Mouse (Mus musculus): ENCODE measurements around the gene Cyp26b1. TPM values are rescaled to one million over a fixed set of nuclear protein-coding genes. Genes with fewer than 3 reads are reported as not detected.

The Cyp26b1 gene
- 2.4 TPM for polyA plus RNA-seq (2012; fragmentation: generic; extraction: Trizol)

DNA sequence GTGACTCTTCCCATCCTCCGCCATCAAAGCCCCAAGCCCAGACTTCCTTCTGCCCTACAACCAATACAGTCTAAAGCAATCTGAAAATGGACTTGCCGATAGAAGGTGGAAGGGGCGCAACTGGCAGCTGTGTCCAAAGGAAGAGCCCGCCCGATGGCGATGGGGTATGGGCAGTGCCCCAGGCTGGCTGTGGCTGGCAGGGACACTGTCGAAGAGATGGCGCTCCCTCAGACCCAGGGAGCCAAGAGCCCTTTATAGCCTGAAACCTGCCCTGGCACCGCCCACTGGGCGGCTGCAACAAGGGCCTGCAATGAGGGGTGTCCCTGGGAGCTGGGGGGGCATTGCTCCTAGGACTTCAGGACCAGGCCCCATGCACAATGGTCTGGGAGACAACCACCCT, at the start of gene Cyp26b1:
TSS of gene Cyp26b1 (minus strand) at position 216 of the 400 bp plus-strand sequence.
- H3K36me3 ChIP-seq (ENCODE audit: control insufficient read depth, insufficient read depth): no peaks in the 10 kb centered on the region
- H3K27me3 ChIP-seq (ENCODE audit: control insufficient read depth, insufficient read depth, insufficient read length): peaks cover 27% of the 10 kb centered on the region
- no peaks in the 10 kb centered on the region for H3K79me2 ChIP-seq (ENCODE audit: control insufficient read depth, insufficient read depth)
- TF ChIP-seq MYOD1 (IDR thresholded peaks at IDR 0.05; ENCODE audit: control insufficient read depth in 1 of 3, insufficient read length in 2 of 3, low read depth in 2 of 3) (no peak), USF1 (IDR thresholded peaks at IDR 0.05; ENCODE audit: low read depth) (no peak), E2F4 (IDR thresholded peaks at IDR 0.05; ENCODE audit: insufficient read depth) (no peak), CEBPB (IDR thresholded peaks at IDR 0.05; ENCODE audit: insufficient read depth, poor library complexity, severe bottlenecking) (no peak), POLR2AphosphoS2 (IDR thresholded peaks at IDR 0.05; ENCODE audit: insufficient read length, low read depth) (no peak), TCF3 (IDR thresholded peaks at IDR 0.05; ENCODE audit: insufficient read length, low read depth) (no peak), REST (IDR thresholded peaks at IDR 0.05; ENCODE audit: insufficient read depth, insufficient read length) (no peak), MYOG (IDR thresholded peaks at IDR 0.05; ENCODE audit: control insufficient read depth in 1 of 3, insufficient read depth in 1 of 3, insufficient read length in 2 of 3, low read depth in 2 of 3) (no peak)
- no peak within 1 kb of the TSS for H3K4me3 ChIP-seq
- no peak within 1 kb of the TSS for H3K4me2 ChIP-seq (ENCODE audit: low read depth)
- no peak within 1 kb of the TSS for H3ac ChIP-seq (ENCODE audit: control insufficient read depth, insufficient read length)

DNA sequence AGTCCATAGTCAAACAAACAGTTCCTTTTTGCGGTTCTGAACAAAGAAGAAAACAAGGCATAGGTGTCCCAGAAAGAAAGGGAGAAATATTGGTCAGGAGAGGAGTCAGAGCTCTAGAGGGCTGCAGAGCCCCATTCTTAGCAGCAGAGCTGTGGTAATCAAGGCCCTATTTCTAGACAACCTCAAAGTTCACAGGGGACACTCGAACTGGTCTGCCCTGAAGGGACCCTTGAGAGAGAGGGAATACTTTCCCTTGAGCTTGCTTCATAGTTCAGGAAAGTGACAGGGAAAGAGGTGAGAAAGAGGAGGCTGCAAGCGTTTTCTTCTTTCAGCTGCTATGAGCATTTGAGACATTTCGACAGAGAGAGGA, 47.3 kb upstream of the Cyp26b1 start:
- TF ChIP-seq E2F4 (IDR thresholded peaks at IDR 0.05; ENCODE audit: insufficient read depth): no peak
- no peak for TF ChIP-seq POLR2A (IDR thresholded peaks at IDR 0.05; ENCODE audit: insufficient read length, low read depth)
- no peak for TF ChIP-seq USF1 (IDR thresholded peaks at IDR 0.05; ENCODE audit: low read depth)
- TF ChIP-seq MYOD1 (IDR thresholded peaks at IDR 0.05; ENCODE audit: control insufficient read depth in 1 of 3, insufficient read length in 2 of 3, low read depth in 2 of 3): no peak
- TF ChIP-seq SRF (IDR thresholded peaks at IDR 0.05; ENCODE audit: control insufficient read depth, insufficient read length, low read depth): no peak
- no peak for TF ChIP-seq MYOG (IDR thresholded peaks at IDR 0.05; ENCODE audit: control insufficient read depth in 1 of 3, insufficient read depth in 1 of 3, insufficient read length in 2 of 3, low read depth in 2 of 3)
- no peak for TF ChIP-seq TCF12 (IDR thresholded peaks at IDR 0.05; ENCODE audit: insufficient read depth, poor library complexity, severe bottlenecking)
- no peak for TF ChIP-seq TCF3 (IDR thresholded peaks at IDR 0.05; ENCODE audit: insufficient read length, low read depth)
- no peak for TF ChIP-seq CEBPB (IDR thresholded peaks at IDR 0.05; ENCODE audit: insufficient read depth, poor library complexity, severe bottlenecking)
- no peak for TF ChIP-seq MAX (IDR thresholded peaks at IDR 0.05; ENCODE audit: low read depth)
- no peaks in the 10 kb centered on the region for H3K79me2 ChIP-seq (ENCODE audit: control insufficient read depth, insufficient read depth)
- H3ac ChIP-seq (ENCODE audit: control insufficient read depth, insufficient read length): no peak overlapping the region
- no peak overlapping the region for H3K4me3 ChIP-seq
- no peaks in the 10 kb centered on the region for H3K36me3 ChIP-seq (ENCODE audit: control insufficient read depth, insufficient read depth)
- no peaks in the 10 kb centered on the region for H3K27me3 ChIP-seq (ENCODE audit: control insufficient read depth, insufficient read depth, insufficient read length)
- H3K4me2 ChIP-seq (ENCODE audit: low read depth): no peak overlapping the region

DNA sequence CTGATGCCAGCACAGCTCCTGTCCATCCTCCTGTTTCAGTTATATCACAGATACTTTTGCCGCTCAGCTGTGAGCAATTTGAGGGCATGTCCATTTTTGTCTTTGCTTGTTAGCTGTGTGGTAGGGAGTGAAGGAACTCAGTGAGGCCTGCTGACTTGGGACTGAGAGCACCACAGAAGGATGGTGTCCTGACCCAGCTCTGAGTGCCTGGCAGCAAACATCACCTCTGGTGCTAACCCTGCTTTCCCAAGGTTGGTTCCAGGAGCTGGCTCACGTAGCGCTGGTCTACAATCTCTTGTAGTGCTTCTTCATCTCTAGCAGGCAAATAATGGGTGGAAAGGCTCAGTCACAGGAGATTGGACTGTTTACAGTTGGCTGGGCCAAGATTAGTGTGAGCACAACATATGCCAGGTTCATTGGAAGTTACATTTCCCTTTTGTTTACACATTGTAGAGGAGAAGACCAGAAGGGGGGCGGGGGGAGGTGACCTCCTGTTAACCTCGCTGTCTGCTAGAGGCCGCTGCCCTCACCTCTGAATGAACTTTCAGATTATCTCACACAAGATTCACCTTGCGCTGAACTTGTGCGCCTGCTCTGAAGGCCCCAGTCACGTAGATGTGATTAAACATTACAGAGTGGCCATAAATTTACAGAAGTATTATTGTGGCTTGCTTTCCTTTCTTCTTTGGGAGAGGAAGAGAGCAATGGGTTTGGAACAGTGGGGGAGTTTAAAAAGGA, 46.8 kb upstream of the Cyp26b1 start:
- H3K79me2 ChIP-seq (ENCODE audit: control insufficient read depth, insufficient read depth): no peaks in the 10 kb centered on the region
- no peak for TF ChIP-seq POLR2AphosphoS2 (IDR thresholded peaks at IDR 0.05; ENCODE audit: insufficient read length, low read depth)
- H3K27me3 ChIP-seq (ENCODE audit: control insufficient read depth, insufficient read depth, insufficient read length): no peaks in the 10 kb centered on the region
- no peaks in the 10 kb centered on the region for H3K36me3 ChIP-seq (ENCODE audit: control insufficient read depth, insufficient read depth)
- H3K4me3 ChIP-seq: no peak overlapping the region
- H3K4me2 ChIP-seq (ENCODE audit: low read depth): no peak overlapping the region
- no peak overlapping the region for H3ac ChIP-seq (ENCODE audit: control insufficient read depth, insufficient read length)

DNA sequence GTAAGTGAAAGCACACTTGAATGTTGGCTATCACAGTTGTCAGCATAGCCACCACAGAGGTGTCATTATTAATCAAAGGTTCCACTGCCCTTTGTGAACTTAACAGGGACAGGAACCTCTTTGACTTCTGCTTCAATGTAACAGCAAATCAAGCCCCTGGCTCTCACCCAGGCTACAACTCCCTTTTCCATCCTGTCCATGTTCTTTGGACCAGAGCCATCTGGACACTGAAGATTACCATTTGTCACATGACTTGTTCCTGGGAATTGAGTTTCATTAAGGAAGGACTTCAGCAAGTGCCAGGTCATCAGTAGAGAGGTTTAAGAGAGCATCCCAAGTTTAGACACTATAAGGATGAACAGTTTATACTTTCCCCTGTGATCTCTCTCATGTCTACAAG, 44.5 kb upstream of the Cyp26b1 start:
- Histone ChIP-seq H3K27me3 (ENCODE audit: control insufficient read depth, insufficient read depth, insufficient read length) (no peaks in the 10 kb centered on the region), H3K79me2 (ENCODE audit: control insufficient read depth, insufficient read depth) (no peaks in the 10 kb centered on the region), H3ac (ENCODE audit: control insufficient read depth, insufficient read length) (no peak overlapping the region), H3K36me3 (ENCODE audit: control insufficient read depth, insufficient read depth) (no peaks in the 10 kb centered on the region), H3K4me3 (no peak overlapping the region), H3K4me2 (ENCODE audit: low read depth) (no peak overlapping the region)
- TF ChIP-seq E2F4 (IDR thresholded peaks at IDR 0.05; ENCODE audit: insufficient read depth) (no peak), MAX (IDR thresholded peaks at IDR 0.05; ENCODE audit: low read depth) (no peak), MYOD1 (IDR thresholded peaks at IDR 0.05; ENCODE audit: control insufficient read depth in 1 of 3, insufficient read length in 2 of 3, low read depth in 2 of 3) (no peak), TCF12 (IDR thresholded peaks at IDR 0.05; ENCODE audit: insufficient read depth, poor library complexity, severe bottlenecking) (no peak), POLR2A (IDR thresholded peaks at IDR 0.05; ENCODE audit: insufficient read length, low read depth) (no peak), USF1 (IDR thresholded peaks at IDR 0.05; ENCODE audit: low read depth) (no peak), POLR2AphosphoS2 (IDR thresholded peaks at IDR 0.05; ENCODE audit: insufficient read length, low read depth) (no peak), TCF3 (IDR thresholded peaks at IDR 0.05; ENCODE audit: insufficient read length, low read depth) (no peak), SRF (IDR thresholded peaks at IDR 0.05; ENCODE audit: control insufficient read depth, insufficient read length, low read depth) (no peak), CEBPB (IDR thresholded peaks at IDR 0.05; ENCODE audit: insufficient read depth, poor library complexity, severe bottlenecking) (no peak), MYOG (IDR thresholded peaks at IDR 0.05; ENCODE audit: control insufficient read depth in 1 of 3, insufficient read depth in 1 of 3, insufficient read length in 2 of 3, low read depth in 2 of 3) (no peak), REST (IDR thresholded peaks at IDR 0.05; ENCODE audit: insufficient read depth, insufficient read length) (no peak)

DNA sequence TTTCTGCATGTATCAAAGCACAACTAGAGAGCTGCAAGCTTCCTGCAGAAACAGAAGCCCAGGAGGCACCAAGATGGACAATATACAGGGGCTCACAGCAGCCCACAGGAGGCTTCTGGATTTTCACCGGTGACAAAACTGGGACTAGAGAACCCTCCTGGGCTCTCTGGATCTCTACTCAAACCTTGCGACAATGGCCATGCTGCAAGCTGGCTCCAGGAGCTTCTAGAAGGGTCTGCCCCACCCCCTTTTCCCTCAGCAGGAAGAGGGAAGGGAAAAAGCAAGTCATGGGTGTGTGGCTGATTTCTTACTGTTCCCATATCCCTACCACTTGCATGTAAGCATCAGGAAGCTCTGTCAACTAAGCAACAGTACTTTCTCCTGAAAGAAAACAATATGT, 37.9 kb upstream of the Cyp26b1 start:
- H3K27me3 ChIP-seq (ENCODE audit: control insufficient read depth, insufficient read depth, insufficient read length): no peaks in the 10 kb centered on the region
- H3K4me3 ChIP-seq: no peak overlapping the region

More for the DNA sequence above, 37.9 kb upstream of the Cyp26b1 start:
- no peaks in the 10 kb centered on the region for H3K79me2 ChIP-seq (ENCODE audit: control insufficient read depth, insufficient read depth)
- no peaks in the 10 kb centered on the region for H3K36me3 ChIP-seq (ENCODE audit: control insufficient read depth, insufficient read depth)
- TF ChIP-seq TCF12 (IDR thresholded peaks at IDR 0.05; ENCODE audit: insufficient read depth, poor library complexity, severe bottlenecking) (no peak), MYOD1 (IDR thresholded peaks at IDR 0.05; ENCODE audit: control insufficient read depth in 1 of 3, insufficient read length in 2 of 3, low read depth in 2 of 3) (no peak), POLR2AphosphoS2 (IDR thresholded peaks at IDR 0.05; ENCODE audit: insufficient read length, low read depth) (no peak), POLR2A (IDR thresholded peaks at IDR 0.05; ENCODE audit: insufficient read length, low read depth) (no peak), USF1 (IDR thresholded peaks at IDR 0.05; ENCODE audit: low read depth) (no peak), REST (IDR thresholded peaks at IDR 0.05; ENCODE audit: insufficient read depth, insufficient read length) (no peak), SRF (IDR thresholded peaks at IDR 0.05; ENCODE audit: control insufficient read depth, insufficient read length, low read depth) (no peak), TCF3 (IDR thresholded peaks at IDR 0.05; ENCODE audit: insufficient read length, low read depth) (no peak), E2F4 (IDR thresholded peaks at IDR 0.05; ENCODE audit: insufficient read depth) (no peak), CEBPB (IDR thresholded peaks at IDR 0.05; ENCODE audit: insufficient read depth, poor library complexity, severe bottlenecking) (no peak), MYOG (IDR thresholded peaks at IDR 0.05; ENCODE audit: control insufficient read depth in 1 of 3, insufficient read depth in 1 of 3, insufficient read length in 2 of 3, low read depth in 2 of 3) (no peak), MAX (IDR thresholded peaks at IDR 0.05; ENCODE audit: low read depth) (no peak)
- H3K4me2 ChIP-seq (ENCODE audit: low read depth): no peak overlapping the region
- no peak overlapping the region for H3ac ChIP-seq (ENCODE audit: control insufficient read depth, insufficient read length)
